Mouse (Mus musculus): Measurements from ENCODE around the gene Tnnt3. TPM values are rescaled to one million over a fixed set of nuclear protein-coding genes. Genes with fewer than 3 reads are reported as not detected.

Gene Tnnt3
- total and polyA plus RNA-seq, 3 experiments: 3.1 to 13.3 (median 4.1) TPM

DNA sequence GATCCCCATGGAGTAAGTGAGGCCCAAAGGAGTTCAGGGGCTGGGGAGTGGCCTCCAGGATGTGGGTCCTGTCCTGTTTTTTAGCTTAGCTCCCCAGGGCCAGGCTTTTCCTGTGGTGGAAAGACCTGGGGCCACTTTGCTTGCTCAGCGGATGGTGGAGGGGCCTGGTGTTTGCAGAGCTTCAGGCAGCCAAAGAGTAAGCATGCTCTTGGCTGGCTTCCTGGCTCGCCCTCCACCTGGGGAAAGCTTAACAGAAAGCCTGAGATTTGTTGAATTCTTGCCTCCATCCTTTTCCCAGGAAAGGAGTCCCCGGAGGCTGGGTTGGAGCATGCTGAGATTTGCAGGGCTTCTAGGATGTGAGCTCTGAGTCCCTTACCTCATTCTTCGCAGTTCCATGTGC is 36.5 kb downstream of the Tnnt3 start:
- Histone ChIP-seq H3K4me3 (replicated peaks in 1 of 3; ENCODE audit: low read depth in 2 of 3, low read length in 2 of 3, poor library complexity in 1 of 3) (no peak overlapping the region), H3K27ac (ENCODE audit: insufficient read depth, low read depth) (no peak overlapping the region), H3K4me1 (ENCODE audit: control insufficient read depth in 1 of 2, insufficient read depth in 2 of 2) (peaks cover 9 to 27% of the 10 kb centered on the region in 2 experiments), H3K79me2 (replicated peaks; ENCODE audit: control insufficient read depth, extremely low read depth, insufficient read depth, poor library complexity, severe bottlenecking) (peaks cover 4% of the 10 kb centered on the region), H3K27me3 (replicated peaks) (peaks cover 22% of the 10 kb centered on the region), H3K9ac (ENCODE audit: insufficient read depth, low read depth) (no peak overlapping the region), H3K36me3 (replicated peaks in 1 of 2; ENCODE audit: control insufficient read depth in 1 of 2, insufficient read depth in 1 of 2, low read length in 1 of 2) (peaks cover 15 to 45% of the 10 kb centered on the region in 2 experiments), H3K4me2 (ENCODE audit: insufficient read depth, low read depth, poor library complexity, severe bottlenecking) (no peak overlapping the region), H3K9me3 (replicated peaks; ENCODE audit: low read length) (no peaks in the 10 kb centered on the region)
- TF ChIP-seq ETS1 (conservative IDR thresholded peaks at IDR 0.05; ENCODE audit: low read depth, low read length) (no peak), POLR2AphosphoS2 (IDR thresholded peaks at IDR 0.05; ENCODE audit: low read depth, low read length) (no peak), RCOR1 (conservative IDR thresholded peaks at IDR 0.05; ENCODE audit: low read depth, low read length) (no peak), UBTF (IDR thresholded peaks at IDR 0.05; ENCODE audit: low read depth, low read length) (no peak), ZMIZ1 (IDR thresholded peaks at IDR 0.05; ENCODE audit: low read depth, low read length) (no peak)
- in situ Hi-C loops (cut with MboI; ENCODE audit: low pct_ligation_motif_present, low pct_unique_long_range_greater_than_20kb, low sequenced_read_pairs) (no loop called here), dilution Hi-C loops (cut with MboI; ENCODE audit: extremely low pct_ligation_motif_present, extremely low pct_unique_long_range_greater_than_20kb, low sequenced_read_pairs) (no loop called here)
- no peak for DNase-seq (ENCODE audit: extremely low read depth)

DNA sequence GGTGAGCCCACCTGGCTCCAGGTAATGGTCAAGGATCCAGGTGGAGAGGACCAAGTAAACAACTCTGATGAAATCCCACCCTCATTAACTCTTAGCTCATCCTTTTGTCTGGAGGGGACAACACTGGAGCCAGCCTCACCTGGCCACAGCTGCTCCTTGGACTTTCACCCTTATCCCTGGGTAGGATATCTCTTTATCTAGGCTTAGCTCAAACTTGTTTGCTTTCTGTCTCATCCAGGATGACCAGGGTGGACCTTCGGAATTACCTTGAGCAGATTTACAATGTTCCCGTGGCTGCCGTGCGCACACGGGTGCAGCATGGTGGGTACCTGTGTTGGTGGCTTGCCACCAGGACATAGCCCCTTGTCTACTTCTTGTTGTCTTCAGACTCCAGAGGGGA is 37.2 kb downstream of the Tnnt3 start:
- TF ChIP-seq JUND (conservative IDR thresholded peaks at IDR 0.05; ENCODE audit: low read depth, low read length): no peak
- TF ChIP-seq SMC3 (IDR thresholded peaks at IDR 0.05; ENCODE audit: low read depth, low read length): no peak
- no peak for TF ChIP-seq CHD2 (IDR thresholded peaks at IDR 0.05; ENCODE audit: low read length)
- dilution Hi-C loops (cut with MboI; ENCODE audit: extremely low pct_ligation_motif_present, extremely low pct_unique_long_range_greater_than_20kb, low sequenced_read_pairs) (no loop called here), in situ Hi-C loops (cut with MboI; ENCODE audit: low pct_ligation_motif_present, low pct_unique_long_range_greater_than_20kb, low sequenced_read_pairs) (no loop called here)
- peaks cover 19% of the 10 kb centered on the region for H3K27me3 ChIP-seq (replicated peaks)
- H3K36me3 ChIP-seq (replicated peaks in 1 of 2; ENCODE audit: control insufficient read depth in 1 of 2, insufficient read depth in 1 of 2, low read length in 1 of 2): peaks cover 18 to 51% of the 10 kb centered on the region in 2 experiments
- H3K4me2 ChIP-seq (ENCODE audit: insufficient read depth, low read depth, poor library complexity, severe bottlenecking): no peak overlapping the region
- peaks cover 9 to 27% of the 10 kb centered on the region in 2 experiments for H3K4me1 ChIP-seq (ENCODE audit: control insufficient read depth in 1 of 2, insufficient read depth in 2 of 2)
- DNase-seq (ENCODE audit: extremely low read depth): no peak
- H3K27ac ChIP-seq (ENCODE audit: insufficient read depth, low read depth): no peak overlapping the region
- H3K9me3 ChIP-seq (replicated peaks; ENCODE audit: low read length): no peaks in the 10 kb centered on the region
- H3K4me3 ChIP-seq (replicated peaks in 1 of 3; ENCODE audit: low read depth in 2 of 3, low read length in 2 of 3, poor library complexity in 1 of 3): no peak overlapping the region
- H3K9ac ChIP-seq (ENCODE audit: insufficient read depth, low read depth): no peak overlapping the region
- peaks cover 4% of the 10 kb centered on the region for H3K79me2 ChIP-seq (replicated peaks; ENCODE audit: control insufficient read depth, extremely low read depth, insufficient read depth, poor library complexity, severe bottlenecking)

DNA sequence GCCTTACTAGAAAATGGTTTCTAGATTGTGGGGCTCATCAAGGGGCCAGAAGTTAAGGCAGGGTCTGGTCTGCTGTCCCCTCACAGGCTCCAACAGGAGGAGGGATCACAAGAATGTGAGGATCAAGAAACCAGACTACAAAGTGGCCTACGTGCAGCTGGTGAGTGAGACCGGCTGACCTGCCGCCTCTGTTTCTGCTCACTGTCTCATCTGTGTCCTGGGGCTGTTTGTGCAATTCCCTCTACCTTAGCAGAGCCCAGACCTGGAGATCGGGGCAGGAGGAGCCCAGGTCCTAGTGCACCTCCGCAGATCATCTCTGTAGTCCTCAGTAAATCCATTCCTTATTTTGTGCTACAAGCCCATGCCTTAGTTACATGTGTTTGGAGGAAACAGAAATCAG is 38.5 kb downstream of the Tnnt3 start:
- Histone ChIP-seq H3K4me1 (ENCODE audit: control insufficient read depth in 1 of 2, insufficient read depth in 2 of 2) (peaks cover 9 to 26% of the 10 kb centered on the region in 2 experiments), H3K9ac (ENCODE audit: insufficient read depth, low read depth) (no peak overlapping the region), H3K4me2 (ENCODE audit: insufficient read depth, low read depth, poor library complexity, severe bottlenecking) (no peak overlapping the region), H3K9me3 (replicated peaks; ENCODE audit: low read length) (no peaks in the 10 kb centered on the region), H3K4me3 (replicated peaks in 1 of 3; ENCODE audit: low read depth in 2 of 3, low read length in 2 of 3, poor library complexity in 1 of 3) (no peak overlapping the region), H3K27me3 (replicated peaks) (peaks cover 5% of the 10 kb centered on the region), H3K36me3 (replicated peaks in 1 of 2; ENCODE audit: control insufficient read depth in 1 of 2, insufficient read depth in 1 of 2, low read length in 1 of 2) (peaks cover 31 to 64% of the 10 kb centered on the region in 2 experiments), H3K27ac (ENCODE audit: insufficient read depth, low read depth) (no peak overlapping the region), H3K79me2 (replicated peaks; ENCODE audit: control insufficient read depth, extremely low read depth, insufficient read depth, poor library complexity, severe bottlenecking) (peaks cover 4% of the 10 kb centered on the region)
- DNase-seq (ENCODE audit: extremely low read depth): no peak
- in situ Hi-C loops (cut with MboI; ENCODE audit: low pct_ligation_motif_present, low pct_unique_long_range_greater_than_20kb, low sequenced_read_pairs) (no loop called here), dilution Hi-C loops (cut with MboI; ENCODE audit: extremely low pct_ligation_motif_present, extremely low pct_unique_long_range_greater_than_20kb, low sequenced_read_pairs) (no loop called here)
- TF ChIP-seq MAZ (IDR thresholded peaks at IDR 0.05; ENCODE audit: low read depth, low read length) (no peak), TBP (conservative IDR thresholded peaks at IDR 0.05; ENCODE audit: low read depth, low read length) (no peak), MAX (IDR thresholded peaks at IDR 0.05; ENCODE audit: low read length) (no peak), KAT2A (IDR thresholded peaks at IDR 0.05; ENCODE audit: insufficient replicate concordance, low read length) (no peak), CHD2 (IDR thresholded peaks at IDR 0.05; ENCODE audit: low read length) (no peak), MEF2A (IDR thresholded peaks at IDR 0.05; ENCODE audit: borderline replicate concordance, low read depth, low read length) (no peak), POLR2A (IDR thresholded peaks at IDR 0.05; ENCODE audit: low read depth, low read length) (no peak), GABPA (IDR thresholded peaks at IDR 0.05; ENCODE audit: insufficient replicate concordance, low read depth, low read length) (no peak)

All from CH12.LX (cell line).